Mouse (Mus musculus): Measurements from ENCODE around the gene Klhl10. TPM values are rescaled to one million over a fixed set of nuclear protein-coding genes. Genes with fewer than 3 reads are reported as not detected.

Klhl10 gene
- polyA plus RNA-seq, 1 experiment from 2014 or later = 1.1 TPM

DNA sequence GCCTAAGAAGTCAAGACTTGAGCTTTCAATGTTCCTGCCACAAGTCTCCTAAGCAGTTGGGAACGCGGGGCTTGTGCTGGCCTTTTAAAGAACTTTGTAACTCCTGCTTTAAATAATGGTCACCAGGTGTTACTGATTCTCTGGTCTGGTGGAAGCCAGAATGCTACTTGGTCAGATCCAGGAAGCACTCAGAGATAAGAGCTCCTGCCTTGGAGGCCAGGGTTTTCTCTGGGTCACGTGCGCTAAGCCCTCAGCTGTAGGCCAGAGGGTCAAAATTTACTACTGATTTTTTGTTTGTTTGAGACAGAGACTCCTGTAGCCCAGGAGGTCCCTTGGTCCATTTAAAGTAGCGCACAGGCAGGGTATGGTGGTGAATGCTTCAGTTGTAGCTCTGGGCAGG lies 9.7 kb upstream of the Klhl10 start:
- no peak for ATAC-seq (ENCODE audit: insufficient number of reproducible peaks, insufficient read depth, low FRiP score, low TSS enrichment, low read depth)
- Histone ChIP-seq H3K27ac (no peak overlapping the region), H3K27me3 (no peaks in the 10 kb centered on the region), H3K9ac (no peak overlapping the region), H3K9me3 (no peaks in the 10 kb centered on the region), H3K4me2 (no peak overlapping the region), H3K4me3 (no peak overlapping the region), H3K4me1 (no peaks in the 10 kb centered on the region), H3K36me3 (peaks cover 79% of the 10 kb centered on the region)
- 86% methylated on average over 5 of the region's 5 CpGs for WGBS

DNA sequence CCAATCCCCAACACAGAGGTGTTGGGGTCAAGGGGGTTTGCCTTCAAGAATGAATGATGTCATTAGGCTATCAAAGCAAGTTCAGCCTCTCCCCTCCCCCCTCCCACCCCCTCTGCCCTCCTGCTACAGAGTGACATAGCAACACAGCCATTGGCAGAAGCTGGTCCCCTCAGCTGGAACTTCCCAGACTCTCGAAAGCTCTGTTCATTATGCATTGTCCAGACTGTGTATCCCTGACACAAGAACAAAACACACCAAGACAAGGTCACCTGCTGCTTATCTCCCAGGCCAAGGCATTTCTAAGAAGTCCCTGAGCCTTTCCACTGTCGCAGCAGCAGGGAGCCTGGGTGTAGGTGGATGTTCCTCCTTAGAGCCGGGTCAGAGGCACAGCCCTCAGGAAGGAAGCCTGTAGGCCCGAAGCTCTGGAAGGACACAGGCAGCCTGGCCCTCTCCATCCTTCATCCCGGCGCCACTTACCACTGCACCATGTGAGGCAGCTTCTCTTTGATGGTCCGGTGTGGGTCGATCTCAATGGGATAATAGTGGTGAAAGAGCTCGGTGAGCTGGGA lies 6.0 kb upstream of the Klhl10 start:
- 70% methylated on average over 9 of the region's 9 CpGs for WGBS
- ATAC-seq (ENCODE audit: insufficient number of reproducible peaks, insufficient read depth, low FRiP score, low TSS enrichment, low read depth) = no peak
- peaks cover 76% of the 10 kb centered on the region for H3K36me3 ChIP-seq

DNA sequence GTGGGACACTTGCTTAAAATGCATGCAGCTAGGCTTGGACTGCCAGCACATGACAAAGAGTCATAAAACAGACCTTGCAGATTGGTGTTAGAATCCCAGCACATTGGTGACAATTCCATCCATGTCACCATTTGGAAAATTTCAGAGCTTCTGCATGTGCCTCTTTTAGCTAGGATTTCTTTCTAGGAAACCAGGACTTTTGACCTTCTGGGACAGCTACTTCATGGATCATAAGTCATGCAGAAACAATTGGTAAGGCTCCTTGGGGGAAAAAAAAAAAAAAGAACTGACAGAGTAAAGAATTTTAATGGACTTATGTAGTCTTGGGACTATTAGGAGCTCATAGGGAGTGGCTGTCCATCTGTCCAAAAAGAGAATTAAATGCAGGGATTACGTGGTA lies 3.8 kb upstream of the Klhl10 start:
- Histone ChIP-seq H3K9me3 (no peaks in the 10 kb centered on the region), H3K4me2 (no peak overlapping the region), H3K36me3 (peaks cover 58% of the 10 kb centered on the region), H3K4me3 (no peak overlapping the region), H3K9ac (no peak overlapping the region), H3K4me1 (peaks cover 14% of the 10 kb centered on the region), H3K27me3 (no peaks in the 10 kb centered on the region), H3K27ac (no peak overlapping the region)
- 92% methylated on average over 1 of the region's 1 CpGs for WGBS
- no peak for ATAC-seq (ENCODE audit: insufficient number of reproducible peaks, insufficient read depth, low FRiP score, low TSS enrichment, low read depth)

More for the DNA sequence above, 6.0 kb upstream of the Klhl10 start:
- Histone ChIP-seq H3K4me1 (peaks cover 10% of the 10 kb centered on the region), H3K9me3 (no peaks in the 10 kb centered on the region), H3K9ac (no peak overlapping the region), H3K27ac (no peak overlapping the region), H3K4me2 (no peak overlapping the region), H3K27me3 (no peaks in the 10 kb centered on the region), H3K4me3 (no peak overlapping the region)

GRCm38 (mm10) chr11:100440691-100441522 lies 810 bp upstream of the Klhl10 start:
- WGBS = under 1% methylated on average over 52 of the region's 52 CpGs
- H3K9ac ChIP-seq = peak overlapping the region; percentile 94
- peaks cover 32% of the 10 kb centered on the region for H3K36me3 ChIP-seq
- no peaks in the 10 kb centered on the region for H3K9me3 ChIP-seq
- H3K4me1 ChIP-seq = peaks cover 14% of the 10 kb centered on the region
- peak overlapping the region; percentile 82 for H3K4me3 ChIP-seq
- H3K4me2 ChIP-seq = peak overlapping the region; percentile 70
- peak overlapping the region; percentile 63 for H3K27ac ChIP-seq
- peak; percentile 91 for ATAC-seq (ENCODE audit: insufficient number of reproducible peaks, insufficient read depth, low FRiP score, low TSS enrichment, low read depth)
- no peaks in the 10 kb centered on the region for H3K27me3 ChIP-seq

- Histone ChIP-seq H3K4me2 (no peak overlapping the region), H3K9me3 (no peaks in the 10 kb centered on the region), H3K4me1 (peaks cover 14% of the 10 kb centered on the region), H3K36me3 (peaks cover 15% of the 10 kb centered on the region), H3K9ac (no peak overlapping the region), H3K27me3 (no peaks in the 10 kb centered on the region), H3K27ac (no peak overlapping the region), H3K4me3 (no peak overlapping the region)
- 92% methylated on average over 6 of the region's 6 CpGs for WGBS
- no peak for ATAC-seq (ENCODE audit: insufficient number of reproducible peaks, insufficient read depth, low FRiP score, low TSS enrichment, low read depth)
These were observed 908 bp downstream of the Klhl10 start for GRCm38 (mm10) chr11:100442625-100443024.

- ATAC-seq (ENCODE audit: insufficient number of reproducible peaks, insufficient read depth, low FRiP score, low TSS enrichment, low read depth) = no peak
- Histone ChIP-seq H3K9ac (no peak overlapping the region), H3K4me1 (no peaks in the 10 kb centered on the region), H3K9me3 (no peaks in the 10 kb centered on the region), H3K27ac (no peak overlapping the region), H3K4me2 (no peak overlapping the region), H3K4me3 (no peak overlapping the region), H3K27me3 (no peaks in the 10 kb centered on the region), H3K36me3 (peaks cover 39% of the 10 kb centered on the region)
- WGBS = 75% methylated on average over 4 of the region's 4 CpGs
These were observed 15.5 kb downstream of the Klhl10 start for GRCm38 (mm10) chr11:100457247-100457646.

DNA sequence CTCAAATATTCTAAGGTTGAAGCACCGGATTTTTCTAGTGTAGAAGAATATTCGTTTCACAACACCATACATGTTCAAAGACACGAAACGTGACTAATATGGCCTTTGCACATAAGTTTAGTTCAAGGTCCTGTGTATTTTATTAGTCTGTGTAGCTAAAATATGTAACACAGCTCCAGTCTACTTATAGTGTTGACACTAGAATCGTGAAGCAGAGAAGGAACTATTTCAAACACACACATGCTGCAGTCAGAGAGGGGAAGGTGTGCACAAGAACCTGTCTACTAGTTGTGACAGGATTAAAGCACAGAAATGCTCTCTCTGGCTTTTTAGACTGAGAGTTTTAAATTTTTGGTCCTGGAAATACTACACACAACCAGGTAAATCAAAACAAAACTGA lies 16.0 kb downstream of the Klhl10 start:
- no peak for ATAC-seq (ENCODE audit: insufficient number of reproducible peaks, insufficient read depth, low FRiP score, low TSS enrichment, low read depth)
- 89% methylated on average over 5 of the region's 5 CpGs for WGBS
- H3K4me1 ChIP-seq = no peaks in the 10 kb centered on the region
- no peaks in the 10 kb centered on the region for H3K27me3 ChIP-seq
- H3K36me3 ChIP-seq = peaks cover 44% of the 10 kb centered on the region
- no peak overlapping the region for H3K9ac ChIP-seq
- H3K4me2 ChIP-seq = no peak overlapping the region
- H3K27ac ChIP-seq = no peak overlapping the region
- H3K4me3 ChIP-seq = no peak overlapping the region
- no peaks in the 10 kb centered on the region for H3K9me3 ChIP-seq

- Histone ChIP-seq H3K36me3 (peaks cover 50% of the 10 kb centered on the region), H3K4me3 (no peak overlapping the region), H3K9ac (no peak overlapping the region), H3K27ac (no peak overlapping the region), H3K9me3 (no peaks in the 10 kb centered on the region), H3K4me2 (no peak overlapping the region), H3K4me1 (peaks cover 7% of the 10 kb centered on the region; the same call in 1 of the 2 replicates), H3K27me3 (no peaks in the 10 kb centered on the region)
- no peak for ATAC-seq (ENCODE audit: insufficient number of reproducible peaks, insufficient read depth, low FRiP score, low TSS enrichment, low read depth)
- WGBS = 92% methylated on average over 10 of the region's 10 CpGs
These were observed 21.0 kb downstream of the Klhl10 start for GRCm38 (mm10) chr11:100462699-100463098.

DNA sequence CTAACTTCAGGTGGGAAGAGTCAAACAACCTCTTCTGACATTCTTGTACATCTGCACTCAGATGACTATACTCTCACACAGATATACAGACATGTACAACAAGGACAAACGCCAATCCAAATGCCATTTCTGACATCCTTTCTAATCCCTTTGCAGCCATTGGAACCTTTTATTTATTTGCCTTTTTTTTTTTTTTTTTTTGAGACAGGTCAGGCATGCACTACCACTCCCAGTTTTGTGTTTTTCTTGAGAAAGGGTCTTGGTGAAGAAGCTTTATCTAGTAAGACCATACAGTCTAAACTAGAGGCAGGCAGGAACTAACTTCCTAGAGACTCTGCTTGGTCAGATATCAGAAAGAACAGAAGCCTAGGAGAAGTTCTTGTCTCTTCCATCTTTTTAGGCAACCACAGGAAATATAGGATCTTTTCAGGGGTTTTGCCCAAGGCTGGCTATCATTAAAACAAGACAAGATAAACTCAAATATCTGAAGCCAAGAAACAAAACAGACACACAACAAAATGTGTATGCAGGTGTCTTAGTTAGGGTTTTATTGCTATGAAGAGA lies 23.6 kb downstream of the Klhl10 start:
- Histone ChIP-seq H3K4me2 (no peak overlapping the region), H3K9ac (no peak overlapping the region), H3K4me1 (peaks cover 12% of the 10 kb centered on the region), H3K4me3 (no peak overlapping the region), H3K27ac (no peak overlapping the region), H3K27me3 (no peaks in the 10 kb centered on the region), H3K9me3 (no peaks in the 10 kb centered on the region), H3K36me3 (peaks cover 47% of the 10 kb centered on the region)
- WGBS = 88% methylated on average over 1 of the region's 1 CpGs
- ATAC-seq (ENCODE audit: insufficient number of reproducible peaks, insufficient read depth, low FRiP score, low TSS enrichment, low read depth) = no peak

- Histone ChIP-seq H3K27ac (no peak overlapping the region), H3K4me3 (no peak overlapping the region), H3K9me3 (no peaks in the 10 kb centered on the region), H3K4me1 (peaks cover 18% of the 10 kb centered on the region), H3K27me3 (no peaks in the 10 kb centered on the region), H3K9ac (no peak overlapping the region), H3K4me2 (no peak overlapping the region), H3K36me3 (peaks cover 43% of the 10 kb centered on the region)
- no peak for ATAC-seq (ENCODE audit: insufficient number of reproducible peaks, insufficient read depth, low FRiP score, low TSS enrichment, low read depth)
- WGBS = 90% methylated on average over 1 of the region's 1 CpGs
These were observed 24.1 kb downstream of the Klhl10 start for GRCm38 (mm10) chr11:100465833-100466232.

DNA sequence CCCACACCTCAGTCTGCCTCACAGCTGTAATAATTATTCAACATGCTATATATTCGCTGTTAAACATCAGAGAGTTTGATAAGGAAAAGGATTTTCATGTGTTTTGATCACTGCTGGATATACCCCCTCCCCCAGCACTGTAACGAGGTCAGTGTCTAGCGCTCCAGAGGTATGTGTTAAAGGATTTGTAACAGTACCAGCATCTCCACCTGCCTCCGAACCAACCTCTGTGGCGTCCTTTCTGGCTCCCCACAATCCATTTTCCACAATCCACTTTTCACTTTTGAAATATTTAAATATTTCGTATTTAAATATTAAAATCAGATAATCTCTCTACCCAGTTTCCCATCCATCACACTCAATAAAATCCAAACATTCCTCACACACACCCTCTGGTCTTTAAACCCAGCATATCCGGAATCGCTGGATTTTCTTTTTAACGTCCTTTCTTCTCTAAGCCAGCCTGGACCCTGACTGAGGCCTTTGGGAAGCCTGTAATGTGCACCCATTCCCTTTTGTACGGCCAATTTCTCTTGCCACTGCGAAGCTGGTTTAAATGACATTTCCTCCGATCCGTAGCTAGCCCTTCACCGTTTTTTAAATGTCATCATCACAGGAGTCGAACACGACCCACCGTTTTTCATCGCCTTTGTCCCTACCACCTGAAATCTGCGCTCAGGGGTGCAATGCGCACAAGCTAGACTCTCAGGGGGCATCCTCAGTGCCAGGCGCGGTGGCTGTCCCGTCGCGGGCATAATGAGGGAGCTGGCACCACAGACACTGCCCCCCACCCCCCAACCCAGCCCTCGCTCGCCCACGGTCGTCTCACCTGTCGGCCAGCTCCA lies 29.9 kb downstream of the Klhl10 start:
- H3K27me3 ChIP-seq = no peaks in the 10 kb centered on the region
- WGBS = 4% methylated on average over 30 of the region's 30 CpGs
- H3K4me3 ChIP-seq = peak overlapping the region; percentile 80
- peaks cover 20% of the 10 kb centered on the region for H3K36me3 ChIP-seq
- peak overlapping the region; percentile 97 for H3K9ac ChIP-seq
- ATAC-seq (ENCODE audit: insufficient number of reproducible peaks, insufficient read depth, low FRiP score, low TSS enrichment, low read depth) = 0 out of 2 replicates have a peak, but pooled peaks have one; percentile 12
- H3K4me1 ChIP-seq = peaks cover 16% of the 10 kb centered on the region
- H3K9me3 ChIP-seq = no peaks in the 10 kb centered on the region
- peak overlapping the region; percentile 92 for H3K4me2 ChIP-seq
- no peak overlapping the region for H3K27ac ChIP-seq

Data from embryonic facial prominence, embryonic 13.5 days (tissue).